Comparison of ENCODE assay signal across 9 mouse cellular contexts in the genomic region with DNA sequence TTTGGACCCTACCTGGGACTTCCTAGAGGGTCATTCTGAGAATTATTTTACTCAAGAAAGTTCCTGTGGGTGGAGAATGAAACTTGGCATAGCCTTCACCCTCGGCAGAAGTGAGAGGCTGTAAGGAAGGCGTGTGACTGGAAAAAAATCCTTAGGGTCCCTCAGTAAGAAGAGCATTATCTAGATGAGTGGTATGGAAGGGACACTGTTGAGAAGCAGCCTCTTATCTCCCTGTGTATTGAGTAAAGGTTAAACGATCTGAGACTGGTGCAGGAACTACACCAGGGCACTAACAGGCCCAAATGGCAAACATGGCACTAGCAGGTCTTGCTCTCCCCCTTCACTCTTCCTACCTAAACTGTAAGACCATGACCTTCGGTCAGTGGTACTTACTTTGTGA. TPM values are rescaled to one million over a fixed set of nuclear protein-coding genes. Genes with fewer than 3 reads are reported as not detected.
DNase-seq lines count a peak whose midpoint lies in the region; ATAC-seq and TF ChIP-seq lines count a peak whose summit lies in the region.
"Had no signal": no experiment of that assay in that cellular context is flagged by ENCODE, and none has a peak within 500 bp of the region (broad histone marks: within the 10 kb centered on the region; RNA-seq: fewer than 3 reads in every experiment).

No protein-coding gene starts in this region.

- no peak overlapping the region for H3K27ac ChIP-seq in forebrain, embryonic 11.5 days (ENCODE audit: low read depth, low read length)
- no peak overlapping the region for H3K27ac ChIP-seq in limb, embryonic 12.5 days
- no peak overlapping the region for H3K27ac ChIP-seq in small intestine, adult 2 months (ENCODE audit: insufficient read depth, low read depth, low read length)

- peaks cover 6% of the 10 kb centered on the region for H3K27me3 ChIP-seq in megakaryocyte, embryonic 14.5 days (replicated peaks)
- no peaks in the 10 kb centered on the region for H3K27me3 ChIP-seq in forebrain, embryonic 11.5 days (ENCODE audit: control insufficient read depth, insufficient read depth, low read length)
- H3K27me3 ChIP-seq in limb, embryonic 12.5 days = no peaks in the 10 kb centered on the region
- H3K27me3 ChIP-seq in small intestine, adult 2 months (ENCODE audit: control insufficient read depth, insufficient read depth, low read length) = no peaks in the 10 kb centered on the region

- TF ChIP-seq POLR2A in small intestine, adult 2 months (IDR thresholded peaks at IDR 0.05; ENCODE audit: low read depth, low read length) = no peak

- WGBS in forebrain, embryonic 11.5 days = 91% methylated on average over 4 of the region's 4 CpGs
- WGBS in limb, embryonic 12.5 days = 93% methylated on average over 4 of the region's 4 CpGs
- WGBS in small intestine, adult 2 months = 44% methylated on average over 4 of the region's 4 CpGs

- H3K4me2 ChIP-seq in forebrain, embryonic 11.5 days (ENCODE audit: low read depth, low read length, severe bottlenecking) = peak overlapping the region; percentile 34; the same call in 1 of the 2 replicates
- H3K4me2 ChIP-seq in limb, embryonic 12.5 days = peak overlapping the region; percentile 47

- peak overlapping the region; percentile 85 for H3K9ac ChIP-seq in forebrain, embryonic 11.5 days (ENCODE audit: low read length)
- H3K9ac ChIP-seq in limb, embryonic 12.5 days (replicated peaks) = 0 out of 2 replicates have a peak overlapping the region, but pooled peaks have one; percentile 93

- peaks cover 39% of the 10 kb centered on the region for H3K36me3 ChIP-seq in megakaryocyte, embryonic 14.5 days (replicated peaks; ENCODE audit: low read length)
- peaks cover 12% of the 10 kb centered on the region for H3K36me3 ChIP-seq in forebrain, embryonic 11.5 days (ENCODE audit: control insufficient read depth, insufficient read depth, low read length)
- peaks cover 17% of the 10 kb centered on the region for H3K36me3 ChIP-seq in limb, embryonic 12.5 days
- peaks cover 8% of the 10 kb centered on the region for H3K36me3 ChIP-seq in small intestine, adult 2 months (ENCODE audit: control insufficient read depth, insufficient read depth, low read length)

- no peak for DNase-seq in forebrain, embryonic 11.5 days (ENCODE audit: low spot score)
- DNase-seq in adrenal gland, adult 18-20 months (ENCODE audit: low spot score in 2 of 2) = no peak
- DNase-seq in adrenal gland, adult 2 months = no peak
- no peak for DNase-seq in cerebellum, postnatal 10 days

- H3K4me3 ChIP-seq in megakaryocyte, embryonic 14.5 days (replicated peaks) = peak overlapping the region; percentile 96
- peak overlapping the region; percentile 67 for H3K4me3 ChIP-seq in forebrain, embryonic 11.5 days (ENCODE audit: low read depth, low read length)
- peak overlapping the region; percentile 78 for H3K4me3 ChIP-seq in limb, embryonic 12.5 days (replicated peaks)
- peak overlapping the region; percentile 99 for H3K4me3 ChIP-seq in small intestine, adult 2 months (ENCODE audit: low read depth, low read length)

- ATAC-seq in megakaryocyte, adult 5-6 weeks (ENCODE audit: poor library complexity, severe bottlenecking) = no peak
- peak; percentile 28; the same call in 1 of the 2 replicates for ATAC-seq in forebrain, embryonic 11.5 days (replicated peaks; ENCODE audit: low FRiP score)
- ATAC-seq in limb, embryonic 12.5 days (ENCODE audit: insufficient number of reproducible peaks, insufficient read depth, low FRiP score, low TSS enrichment, low read depth) = no peak

- H3K9me3 ChIP-seq in megakaryocyte, embryonic 14.5 days = peaks cover 59% of the 10 kb centered on the region
- no peaks in the 10 kb centered on the region; the same call in 1 of the 2 replicates for H3K9me3 ChIP-seq in forebrain, embryonic 11.5 days (ENCODE audit: control insufficient read depth, low read length)
- peaks cover 22% of the 10 kb centered on the region for H3K9me3 ChIP-seq in limb, embryonic 12.5 days

- TF ChIP-seq CTCF in small intestine, adult 2 months (IDR thresholded peaks at IDR 0.05; ENCODE audit: extremely low read depth, insufficient read length, insufficient replicate concordance, low read depth, low read length) = no peak

- peaks cover 19% of the 10 kb centered on the region for H3K4me1 ChIP-seq in megakaryocyte, embryonic 14.5 days
- H3K4me1 ChIP-seq in forebrain, embryonic 11.5 days (replicated peaks; ENCODE audit: control insufficient read depth, insufficient read depth, low read length) = peaks cover 4% of the 10 kb centered on the region; the same call in 1 of the 2 replicates
- H3K4me1 ChIP-seq in limb, embryonic 12.5 days (replicated peaks) = peaks cover 7% of the 10 kb centered on the region; the same call in 1 of the 2 replicates
- peaks cover 2% of the 10 kb centered on the region; the same call in 1 of the 2 replicates for H3K4me1 ChIP-seq in small intestine, adult 2 months (ENCODE audit: control insufficient read depth, insufficient read depth, insufficient read length, low read length)

RNA-seq across cellular contexts. Expression of gene Zfp445, which starts 0.4 kb away (rescaled TPM):
- polyA plus RNA-seq in megakaryocyte, embryonic 14.5 days (2012; ENCODE audit: insufficient read depth, low replicate concordance) = 3.9 TPM in 1 of 2 replicates, not detected in the other
- total RNA-seq in megakaryocyte, adult 5-6 weeks (2015) = 27.6 and 29.1 TPM in 2 replicates
- 50.0 and 59.3 TPM in 2 replicates for total RNA-seq in megakaryocyte, adult 5-6 weeks (2017)
- polyA plus RNA-seq in forebrain, embryonic 11.5 days (2014; fragmentation: Nextera tagmentation; extraction: Ambion mirVana) = 75.9 and 81.8 TPM in 2 replicates
- polyA plus RNA-seq in limb, embryonic 12.5 days (2016; fragmentation: Nextera tagmentation; extraction: Ambion mirVana) = 107 and 109 TPM in 2 replicates
- 3.7 and 9.2 TPM in 2 replicates for polyA plus RNA-seq in small intestine, adult 2 months (2012; rRNA removed)
- 100 to 1,000 TPM in 1 of 2 experiments, 10 to 100 TPM in 1; 83.7 to 121 TPM for total RNA-seq in adrenal gland, adult 18-20 months (2021)
- 100 to 1,000 TPM in 1 of 2 experiments, 10 to 100 TPM in 1; 71.4 to 109 TPM for total RNA-seq in adrenal gland, adult 2 months (2021)
- polyA plus RNA-seq in adrenal gland, adult 2 months (2012; rRNA removed) = 15.5 and 30.5 TPM in 2 replicates

RNA-seq across cellular contexts. Expression of gene Zkscan7, which starts 19.3 kb away (rescaled TPM):
- polyA plus RNA-seq in megakaryocyte, embryonic 14.5 days (2012; ENCODE audit: insufficient read depth, low replicate concordance) = not detected in 2 replicates
- 0.25 and 0.34 TPM in 2 replicates for total RNA-seq in megakaryocyte, adult 5-6 weeks (2015)
- 0.51 and 0.69 TPM in 2 replicates for total RNA-seq in megakaryocyte, adult 5-6 weeks (2017)
- polyA plus RNA-seq in forebrain, embryonic 11.5 days (2014; fragmentation: Nextera tagmentation; extraction: Ambion mirVana) = 5.5 and 5.7 TPM in 2 replicates
- 4.1 and 4.8 TPM in 2 replicates for polyA plus RNA-seq in limb, embryonic 12.5 days (2016; fragmentation: Nextera tagmentation; extraction: Ambion mirVana)
- polyA plus RNA-seq in small intestine, adult 2 months (2012; rRNA removed) = 1.0 and 1.9 TPM in 2 replicates
- 1 to 10 TPM; 4.5 to 6.2 TPM for total RNA-seq in adrenal gland, adult 18-20 months (2021)
- 1 to 10 TPM; 5.6 to 6.5 TPM for total RNA-seq in adrenal gland, adult 2 months (2021)
- 2.0 and 4.0 TPM in 2 replicates for polyA plus RNA-seq in adrenal gland, adult 2 months (2012; rRNA removed)

RNA-seq across cellular contexts. Expression of gene Gm35549, which starts 22.4 kb away (rescaled TPM):
- not detected in 2 replicates for polyA plus RNA-seq in megakaryocyte, embryonic 14.5 days (2012; ENCODE audit: insufficient read depth, low replicate concordance)
- not detected in 2 replicates for total RNA-seq in megakaryocyte, adult 5-6 weeks (2015)
- not detected in 2 replicates for total RNA-seq in megakaryocyte, adult 5-6 weeks (2017)
- polyA plus RNA-seq in forebrain, embryonic 11.5 days (2014; fragmentation: Nextera tagmentation; extraction: Ambion mirVana) = 0.67 TPM in 1 of 2 replicates, not detected in the other
- polyA plus RNA-seq in limb, embryonic 12.5 days (2016; fragmentation: Nextera tagmentation; extraction: Ambion mirVana) = 0.49 and 0.71 TPM in 2 replicates
- not detected in 2 replicates for polyA plus RNA-seq in small intestine, adult 2 months (2012; rRNA removed)
- total RNA-seq in adrenal gland, adult 18-20 months (2021) = not detected
- total RNA-seq in adrenal gland, adult 2 months (2021) = not detected
- not detected in 2 replicates for polyA plus RNA-seq in adrenal gland, adult 2 months (2012; rRNA removed)
- total RNA-seq: layer of hippocampus, postnatal 10 days had no signal

RNA-seq across cellular contexts. Expression of gene Zfp105, which starts 56.7 kb away (rescaled TPM):
- not detected in 2 replicates for polyA plus RNA-seq in megakaryocyte, embryonic 14.5 days (2012; ENCODE audit: insufficient read depth, low replicate concordance)
- 1.1 and 1.8 TPM in 2 replicates for total RNA-seq in megakaryocyte, adult 5-6 weeks (2015)
- total RNA-seq in megakaryocyte, adult 5-6 weeks (2017) = 0.16 and 1.5 TPM in 2 replicates
- polyA plus RNA-seq in forebrain, embryonic 11.5 days (2014; fragmentation: Nextera tagmentation; extraction: Ambion mirVana) = 32.2 and 34.8 TPM in 2 replicates
- polyA plus RNA-seq in limb, embryonic 12.5 days (2016; fragmentation: Nextera tagmentation; extraction: Ambion mirVana) = 34.4 and 35.8 TPM in 2 replicates
- polyA plus RNA-seq in small intestine, adult 2 months (2012; rRNA removed) = 0.19 and 0.46 TPM in 2 replicates
- total RNA-seq in adrenal gland, adult 18-20 months (2021) = 1 to 10 TPM; 3.3 to 4.2 TPM
- 1 to 10 TPM; 3.2 to 5.4 TPM for total RNA-seq in adrenal gland, adult 2 months (2021)
- polyA plus RNA-seq in adrenal gland, adult 2 months (2012; rRNA removed) = 0.15 and 0.75 TPM in 2 replicates
